Mouse (Mus musculus) kidney, embryonic 15.5 days (tissue): ENCODE data around the gene 1190007I07Rik. TPM values are rescaled to one million over a fixed set of nuclear protein-coding genes. Genes with fewer than 3 reads are reported as not detected.
A peak's percentile ranks its signal among the peaks of the same experiment; 100 is the strongest.

Experiments
- ATAC-seq: fragments of 200-750 bp; cut with Nextera tagmentation; replicated peaks from 2 replicates; pipeline ENCODE4 v1.8.0; 2017; ENCODE audit warnings: moderate TSS enrichment; ENCODE audit not compliant: low FRiP score
- H3K27ac ChIP-seq: fragments of 300-500 bp; sonication (generic); 2 replicates; pipeline ENCODE4 v1.5.1; 2015; ENCODE audit warnings: mild to moderate bottlenecking, inconsistent platforms
- H3K27me3 ChIP-seq: fragments of 300-500 bp; sonication (generic); 2 replicates; pipeline ENCODE4 v1.6.1; 2015; ENCODE audit warnings: inconsistent platforms
- H3K36me3 ChIP-seq: fragments of 300-500 bp; sonication (generic); 2 replicates; pipeline ENCODE4 v1.6.1; 2015; ENCODE audit warnings: inconsistent platforms
- H3K4me1 ChIP-seq: fragments of 300-500 bp; sonication (generic); 2 replicates; pipeline ENCODE4 v1.6.1; 2015; ENCODE audit warnings: inconsistent platforms
- H3K4me2 ChIP-seq: fragments of 300-500 bp; sonication (generic); 2 replicates; pipeline ENCODE4 v1.6.1; 2015; ENCODE audit warnings: moderate library complexity, mild to moderate bottlenecking, inconsistent platforms
- H3K4me3 ChIP-seq: fragments of 300-500 bp; sonication (generic); replicated peaks from 2 replicates; pipeline ENCODE4 v1.5.1; 2015; ENCODE audit warnings: mild to moderate bottlenecking, inconsistent platforms
- H3K9ac ChIP-seq: fragments of 300-500 bp; sonication (generic); 2 replicates; pipeline ENCODE4 v1.6.1; 2015; ENCODE audit warnings: mild to moderate bottlenecking, inconsistent platforms
- H3K9me3 ChIP-seq: fragments of 300-500 bp; sonication (generic); replicated peaks from 2 replicates; pipeline ENCODE4 v1.6.1; 2016; ENCODE audit warnings: inconsistent platforms
- WGBS: fragments of 180-500 bp; shearing (Covaris S2); methylation state at CpG from one replicate; pipeline ENCODE4 v1.1.7; 2015; ENCODE audit warnings: mixed read lengths; 5-methylcytosine and 5-hydroxymethylcytosine counted together
- polyA plus RNA-seq: library from polyadenylated mRNA; unstranded; fragments of >200 nt; fragmentation: Nextera tagmentation; extraction: Ambion mirVana; gene quantifications from 2 replicates; pipeline ENCODE4 v1.2.1, GENCODE M21; 2015

The 1190007I07Rik gene
- 49.7 and 51.3 TPM in 2 replicates for polyA plus RNA-seq

DNA sequence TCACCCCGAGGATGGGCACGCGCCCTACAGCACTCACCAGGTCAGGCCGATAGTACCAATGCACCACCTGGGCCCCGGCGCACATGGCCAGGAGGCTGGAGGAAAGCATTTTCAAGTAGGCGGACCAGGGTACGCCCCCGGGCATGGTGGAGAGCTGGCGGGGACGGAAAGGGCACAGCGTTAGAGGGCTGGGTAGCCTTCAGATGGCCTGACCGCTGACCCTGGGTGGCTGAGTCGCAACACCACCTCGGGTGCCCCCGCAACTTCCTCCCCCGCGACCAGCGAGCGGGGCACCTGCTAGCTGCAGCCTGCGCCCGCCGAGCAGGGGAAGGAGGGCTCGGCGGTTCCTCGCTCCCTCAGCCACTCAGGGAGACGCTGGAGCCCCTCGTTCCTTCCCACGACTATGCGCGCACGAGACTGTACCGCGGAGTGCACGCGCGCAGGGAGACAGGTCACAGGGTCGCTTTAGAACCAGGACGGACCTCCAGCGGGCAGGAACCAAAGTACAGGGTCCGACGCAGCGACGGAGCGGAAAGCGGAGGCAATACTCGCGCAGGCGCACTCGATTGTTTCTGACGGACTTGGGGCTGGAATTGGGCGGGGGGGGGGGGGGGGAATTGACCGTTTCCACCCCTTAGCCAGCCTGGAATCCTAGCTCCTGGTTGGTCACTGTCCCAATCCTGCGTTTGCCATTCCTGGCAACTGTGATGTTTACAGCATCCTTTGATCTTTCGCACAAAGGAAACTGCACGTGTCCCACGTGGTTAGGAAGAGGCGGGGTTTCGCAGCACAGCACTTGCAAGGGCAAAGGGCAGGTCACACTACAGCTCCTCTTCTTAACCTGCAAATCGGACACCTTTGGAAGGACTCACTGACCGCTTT, at the start of gene 1190007I07Rik:
Gene 1190007I07Rik, minus strand, starts transcription at position 558 of the 882 bp plus-strand sequence.
- no peaks in the 10 kb centered on the region for H3K27me3 ChIP-seq
- peak within 1 kb of the TSS; percentile 88 for H3K9ac ChIP-seq
- peak within 1 kb of the TSS; percentile 89 for H3K4me3 ChIP-seq
- H3K36me3 ChIP-seq, result peaks cover 9% of the 10 kb centered on the region; the same call in 1 of the 2 replicates
- peak within 1 kb of the TSS; percentile 94 for H3K27ac ChIP-seq
- under 1% methylated on average over 58 of the region's 61 CpGs for WGBS
- peak within 1 kb of the TSS; percentile 65 for H3K4me2 ChIP-seq
- H3K9me3 ChIP-seq, result no peaks in the 10 kb centered on the region
- H3K4me1 ChIP-seq, result peaks cover 5% of the 10 kb centered on the region; the same call in 1 of the 2 replicates
- peak; percentile 93 for ATAC-seq

DNA sequence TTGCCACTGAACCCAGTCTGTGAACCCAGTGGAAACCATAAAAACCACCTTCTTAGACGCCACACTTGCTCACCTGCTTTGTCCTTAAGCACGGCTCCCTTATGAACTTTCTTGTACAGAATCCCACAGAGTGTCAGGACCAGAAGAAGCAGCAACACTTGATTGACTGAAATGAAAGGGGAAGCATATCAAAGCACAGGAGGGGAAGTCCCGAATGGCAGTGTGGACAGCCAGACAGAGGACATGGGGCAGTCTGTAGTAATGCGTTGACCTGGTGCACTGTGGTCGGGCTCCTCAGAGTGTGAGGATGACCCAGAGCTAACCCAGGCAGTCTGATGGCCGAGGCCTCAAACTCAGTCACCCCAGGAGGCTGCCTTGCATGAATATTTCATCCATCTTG, 47.2 kb upstream of the 1190007I07Rik start:
- Histone ChIP-seq H3K4me1 (peaks cover 4% of the 10 kb centered on the region), H3K9me3 (no peaks in the 10 kb centered on the region), H3K27ac (no peak overlapping the region), H3K4me2 (no peak overlapping the region), H3K27me3 (no peaks in the 10 kb centered on the region), H3K4me3 (no peak overlapping the region), H3K36me3 (no peaks in the 10 kb centered on the region), H3K9ac (no peak overlapping the region)
- ATAC-seq, result no peak
- WGBS, result 75% methylated on average over 6 of the region's 6 CpGs

DNA sequence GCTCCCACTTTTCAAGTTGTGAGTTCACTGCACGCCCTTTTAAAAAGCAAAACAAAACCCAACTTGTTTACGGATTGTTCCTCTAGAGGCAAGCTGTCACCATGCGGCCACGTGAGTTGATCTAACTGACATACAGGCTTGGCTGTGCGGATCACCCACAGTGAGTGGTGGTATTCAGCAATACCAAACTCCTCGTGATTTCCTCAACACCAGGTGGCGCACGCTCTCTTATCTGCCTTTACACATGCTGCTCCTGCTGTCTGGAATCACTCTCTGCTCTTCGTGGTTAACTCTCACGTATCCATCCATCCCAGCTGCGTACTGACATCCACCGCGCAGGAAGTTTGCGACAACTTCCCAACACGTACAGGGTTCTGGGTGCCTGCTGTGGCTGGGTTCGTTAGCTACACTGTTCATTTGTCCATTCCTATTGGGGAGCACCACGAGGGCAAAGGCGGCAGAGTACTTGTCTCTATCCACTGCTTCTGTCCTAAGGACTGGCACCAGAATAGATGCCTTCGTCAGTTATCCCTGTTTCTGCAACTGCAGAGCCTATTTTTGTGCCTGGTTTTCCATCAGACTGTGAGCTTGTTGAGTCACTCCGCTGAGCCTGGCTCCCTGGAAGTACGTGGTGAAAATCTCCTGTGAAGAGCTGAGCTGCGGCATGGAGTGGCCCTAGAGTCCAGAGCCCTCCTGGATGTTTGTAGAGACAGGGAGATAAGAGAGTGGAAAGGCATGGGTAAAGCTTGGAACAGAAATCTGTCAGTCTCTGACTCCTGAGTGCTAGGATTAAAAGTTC, 43.6 kb upstream of the 1190007I07Rik start:
- H3K9ac ChIP-seq, result no peak overlapping the region
- peak overlapping the region; percentile 50 for H3K4me2 ChIP-seq
- H3K27ac ChIP-seq, result no peak overlapping the region
- peaks cover 4% of the 10 kb centered on the region for H3K4me1 ChIP-seq
- H3K4me3 ChIP-seq, result no peak overlapping the region
- WGBS, result 23% methylated on average over 22 of the region's 22 CpGs
- peak; percentile 80 for ATAC-seq
- no peaks in the 10 kb centered on the region for H3K36me3 ChIP-seq
- no peaks in the 10 kb centered on the region for H3K27me3 ChIP-seq
- H3K9me3 ChIP-seq, result no peaks in the 10 kb centered on the region

DNA sequence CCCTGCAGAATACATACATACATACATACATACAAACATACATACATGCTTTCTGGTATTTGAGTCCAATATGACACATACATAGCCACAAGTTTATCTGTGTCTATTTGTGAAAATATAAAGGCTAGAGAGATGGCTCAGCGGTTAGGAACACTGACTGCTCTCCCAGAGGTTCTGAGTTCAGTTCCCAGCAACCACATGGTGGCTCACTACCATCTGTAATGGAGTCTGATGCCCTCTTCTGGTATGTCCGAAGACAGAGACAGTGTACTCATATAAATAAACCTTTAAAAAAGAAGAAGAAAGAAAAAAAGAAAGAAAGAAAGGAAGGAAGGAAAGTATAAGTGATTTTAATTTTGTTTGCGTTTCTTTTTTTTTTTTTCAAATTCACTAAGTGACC, 42.9 kb upstream of the 1190007I07Rik start:
- Histone ChIP-seq H3K4me2 (no peak overlapping the region), H3K9me3 (no peaks in the 10 kb centered on the region), H3K9ac (no peak overlapping the region), H3K4me3 (no peak overlapping the region), H3K27me3 (no peaks in the 10 kb centered on the region), H3K27ac (no peak overlapping the region), H3K4me1 (peaks cover 4% of the 10 kb centered on the region), H3K36me3 (no peaks in the 10 kb centered on the region)
- no peak for ATAC-seq
- WGBS, result 59% methylated on average over 3 of the region's 3 CpGs

DNA sequence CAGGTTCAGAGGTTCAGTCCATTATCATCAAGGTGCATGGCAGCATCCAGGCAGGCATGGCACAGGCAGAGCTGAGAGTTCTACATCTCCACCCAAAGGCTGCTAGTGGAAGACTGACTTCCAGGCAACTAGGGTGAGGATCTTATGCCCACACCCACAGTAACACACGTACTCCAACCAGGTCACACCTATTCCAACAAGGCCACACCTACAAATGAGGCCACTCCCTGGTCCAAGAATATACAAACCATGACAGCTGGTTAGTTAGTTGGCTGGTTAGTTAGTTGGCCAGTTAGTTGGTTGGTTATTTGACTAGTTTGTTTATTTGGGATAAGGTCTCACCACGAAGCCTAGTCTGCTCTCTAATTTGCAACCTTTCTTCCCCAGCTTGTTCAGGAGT, 40.3 kb upstream of the 1190007I07Rik start:
- H3K27ac ChIP-seq, result no peak overlapping the region
- H3K4me3 ChIP-seq, result no peak overlapping the region
- 84% methylated on average over 2 of the region's 2 CpGs for WGBS
- peaks cover 4% of the 10 kb centered on the region for H3K4me1 ChIP-seq
- no peaks in the 10 kb centered on the region for H3K36me3 ChIP-seq
- no peaks in the 10 kb centered on the region for H3K9me3 ChIP-seq
- H3K4me2 ChIP-seq, result no peak overlapping the region
- H3K9ac ChIP-seq, result no peak overlapping the region
- no peaks in the 10 kb centered on the region for H3K27me3 ChIP-seq
- no peak for ATAC-seq

DNA sequence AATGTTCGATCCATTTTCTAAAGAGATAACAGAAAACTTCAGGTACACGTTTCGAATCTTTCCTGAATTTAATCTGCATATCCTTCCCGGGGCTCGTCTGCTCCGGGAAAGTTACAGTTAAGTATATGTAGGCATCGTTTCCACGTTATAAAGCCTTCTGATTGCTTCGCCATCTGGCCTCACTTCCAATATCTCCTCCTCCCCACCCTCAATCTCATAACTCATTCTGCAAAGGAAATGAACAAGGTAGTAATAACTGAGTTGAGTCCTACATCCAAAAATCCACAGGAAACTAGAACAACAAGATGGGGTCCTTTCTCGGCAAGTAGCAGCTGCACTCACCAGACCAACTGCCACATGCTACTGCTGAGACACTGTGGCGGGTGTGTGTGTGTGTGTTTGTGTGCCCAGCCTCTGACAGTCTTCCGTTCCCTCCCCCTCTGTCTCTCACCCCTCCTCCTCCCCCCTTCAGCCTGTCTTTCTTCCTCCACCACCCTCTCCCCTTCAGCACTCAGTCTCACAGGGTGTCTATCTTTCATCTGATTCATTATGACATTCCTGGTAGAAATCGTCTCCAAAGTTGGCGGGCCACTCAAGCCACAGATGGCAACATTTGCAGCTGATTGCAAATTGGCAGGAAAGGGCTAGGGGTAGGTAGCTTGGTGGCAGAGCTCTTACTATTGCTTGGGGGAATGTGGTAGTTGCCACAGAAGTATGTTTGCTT, 39.4 kb upstream of the 1190007I07Rik start:
- Histone ChIP-seq H3K4me1 (peaks cover 4% of the 10 kb centered on the region), H3K9ac (no peak overlapping the region), H3K27me3 (no peaks in the 10 kb centered on the region), H3K4me3 (no peak overlapping the region), H3K9me3 (no peaks in the 10 kb centered on the region), H3K36me3 (no peaks in the 10 kb centered on the region), H3K4me2 (no peak overlapping the region), H3K27ac (no peak overlapping the region)
- ATAC-seq, result no peak
- WGBS, result 73% methylated on average over 14 of the region's 14 CpGs

DNA sequence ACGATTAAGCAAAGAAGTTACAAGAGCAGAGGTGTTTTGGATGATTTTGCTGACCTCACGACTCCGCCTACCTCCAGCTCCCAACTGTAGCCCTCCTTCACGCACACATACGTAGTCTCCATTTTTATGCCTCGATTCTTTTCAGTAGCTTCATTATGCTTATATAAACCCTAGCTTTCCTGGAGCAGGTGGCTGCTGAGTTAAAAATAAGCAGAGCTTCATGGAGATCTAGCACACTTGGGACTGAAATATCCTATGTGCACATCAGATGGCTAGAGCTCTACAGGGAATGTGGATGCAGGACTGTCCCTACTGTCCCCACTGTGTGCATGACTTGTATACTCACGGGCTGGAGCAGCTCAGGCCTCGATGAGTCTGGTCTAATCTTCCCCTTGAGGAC, 38.8 kb upstream of the 1190007I07Rik start:
- Histone ChIP-seq H3K27ac (no peak overlapping the region), H3K27me3 (no peaks in the 10 kb centered on the region), H3K4me1 (peaks cover 3% of the 10 kb centered on the region), H3K4me3 (no peak overlapping the region), H3K9me3 (no peaks in the 10 kb centered on the region), H3K4me2 (no peak overlapping the region), H3K36me3 (no peaks in the 10 kb centered on the region), H3K9ac (no peak overlapping the region)
- no peak for ATAC-seq
- 86% methylated on average over 8 of the region's 8 CpGs for WGBS

DNA sequence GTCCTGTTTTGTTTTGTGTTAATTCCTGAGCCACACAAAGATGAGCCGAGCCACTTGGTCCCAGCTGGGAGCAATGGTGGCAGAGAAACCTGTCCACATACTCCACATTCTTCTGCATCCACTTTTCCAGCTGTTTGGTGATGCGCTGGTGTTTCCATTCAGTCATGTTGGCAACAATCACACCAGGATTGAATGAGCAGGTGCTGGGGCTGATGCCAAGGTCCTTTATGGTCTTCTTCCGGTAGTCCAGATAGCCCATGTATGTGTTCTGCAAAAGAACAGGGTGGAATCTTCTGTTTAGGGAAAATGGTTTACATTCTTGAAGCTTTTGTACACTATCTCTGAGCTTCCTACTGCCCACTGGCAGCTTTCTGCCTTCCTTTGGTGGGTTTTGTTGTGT, 31.6 kb upstream of the 1190007I07Rik start:
- Histone ChIP-seq H3K36me3 (peaks cover 22% of the 10 kb centered on the region), H3K9ac (no peak overlapping the region), H3K27ac (no peak overlapping the region), H3K4me3 (no peak overlapping the region), H3K27me3 (no peaks in the 10 kb centered on the region), H3K4me1 (no peaks in the 10 kb centered on the region), H3K9me3 (no peaks in the 10 kb centered on the region), H3K4me2 (no peak overlapping the region)
- WGBS, result 89% methylated on average over 3 of the region's 3 CpGs
- no peak for ATAC-seq

DNA sequence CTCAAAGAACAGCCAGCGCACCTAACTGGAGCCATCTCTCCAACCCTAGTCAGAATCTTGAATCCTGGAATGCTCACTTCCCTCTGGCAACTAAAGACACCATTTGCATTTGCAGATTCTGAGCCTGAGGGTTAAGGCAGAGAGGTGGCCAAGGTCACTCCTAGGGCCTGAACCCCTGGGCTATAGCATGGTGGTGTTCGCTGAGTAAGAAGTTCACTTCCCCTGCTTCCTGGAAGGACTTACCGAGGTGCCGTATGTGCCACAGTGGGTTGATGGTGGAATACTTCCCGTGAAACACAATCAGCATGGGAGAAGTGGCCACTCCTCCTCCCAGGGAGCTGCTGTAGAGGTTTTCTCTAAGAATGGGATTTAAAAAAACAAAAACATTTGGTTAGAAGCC, 29.6 kb upstream of the 1190007I07Rik start:
- H3K4me1 ChIP-seq, result no peaks in the 10 kb centered on the region
- no peaks in the 10 kb centered on the region for H3K27me3 ChIP-seq
- H3K9ac ChIP-seq, result no peak overlapping the region
- no peak overlapping the region for H3K4me2 ChIP-seq
- H3K9me3 ChIP-seq, result no peaks in the 10 kb centered on the region
- H3K36me3 ChIP-seq, result peaks cover 30% of the 10 kb centered on the region
- 64% methylated on average over 5 of the region's 5 CpGs for WGBS
- ATAC-seq, result no peak
- H3K4me3 ChIP-seq, result no peak overlapping the region
- no peak overlapping the region for H3K27ac ChIP-seq

DNA sequence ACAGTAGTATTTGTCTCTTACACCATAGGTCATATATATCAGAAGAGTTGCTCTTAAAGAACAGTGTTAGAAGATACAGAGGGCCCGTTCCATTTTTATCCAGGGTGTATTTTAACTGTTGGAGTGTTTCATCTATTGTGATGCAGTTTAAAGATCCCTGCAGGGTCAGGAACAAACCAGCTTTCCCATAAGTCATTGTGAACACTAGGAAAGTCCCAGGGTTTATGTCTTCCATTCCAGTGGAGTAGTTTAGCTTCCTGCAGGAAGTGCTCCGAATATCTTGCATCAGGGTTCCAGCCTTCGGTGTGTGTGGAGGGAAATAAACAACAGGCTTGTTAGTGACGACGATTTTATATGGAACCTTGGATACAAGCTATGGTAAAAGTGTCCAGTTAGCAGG, 28.2 kb upstream of the 1190007I07Rik start:
- ATAC-seq, result no peak
- Histone ChIP-seq H3K4me1 (no peaks in the 10 kb centered on the region), H3K36me3 (peaks cover 43% of the 10 kb centered on the region), H3K27me3 (no peaks in the 10 kb centered on the region), H3K4me2 (no peak overlapping the region), H3K9ac (no peak overlapping the region), H3K9me3 (no peaks in the 10 kb centered on the region), H3K27ac (no peak overlapping the region), H3K4me3 (no peak overlapping the region)
- WGBS, result 85% methylated on average over 5 of the region's 5 CpGs

DNA sequence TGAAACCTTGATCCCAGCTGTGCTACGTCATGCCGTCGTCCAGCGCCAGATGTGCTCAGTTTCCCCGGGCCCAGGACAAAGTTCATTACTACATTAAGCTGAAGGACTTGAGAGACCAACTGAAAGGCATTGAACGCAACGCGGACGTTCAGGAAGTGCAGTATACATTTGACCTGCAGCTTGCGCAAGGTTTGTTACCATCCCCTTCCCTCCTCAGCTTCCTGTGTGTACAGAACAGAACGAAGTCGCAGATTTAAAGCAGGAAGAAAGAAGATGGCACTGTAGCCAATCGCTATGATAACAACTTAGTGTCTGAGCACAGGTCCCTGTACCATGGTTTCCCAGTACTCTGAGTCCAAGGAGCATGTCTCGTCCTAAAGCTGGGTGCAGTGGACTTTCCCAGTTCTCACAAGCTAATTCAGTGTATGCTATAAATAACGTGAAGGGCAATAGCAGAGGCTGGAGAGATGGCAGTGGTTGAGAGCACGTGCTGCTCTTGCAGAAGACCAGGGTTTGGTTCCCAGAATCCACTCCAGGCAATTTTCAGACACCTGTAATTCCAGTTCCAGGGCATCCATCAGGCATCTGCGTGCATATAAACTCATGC, 24.3 kb upstream of the 1190007I07Rik start:
- no peak overlapping the region for H3K4me3 ChIP-seq
- peaks cover 80% of the 10 kb centered on the region for H3K36me3 ChIP-seq

More for the DNA sequence above, 24.3 kb upstream of the 1190007I07Rik start:
- H3K4me2 ChIP-seq, result no peak overlapping the region
- ATAC-seq, result no peak
- H3K27ac ChIP-seq, result no peak overlapping the region
- no peaks in the 10 kb centered on the region for H3K4me1 ChIP-seq
- no peaks in the 10 kb centered on the region for H3K9me3 ChIP-seq
- H3K9ac ChIP-seq, result no peak overlapping the region
- H3K27me3 ChIP-seq, result no peaks in the 10 kb centered on the region
- WGBS, result 77% methylated on average over 17 of the region's 17 CpGs
